Comparison of ENCODE assay signal across 9 mouse cellular contexts in the genomic region with DNA sequence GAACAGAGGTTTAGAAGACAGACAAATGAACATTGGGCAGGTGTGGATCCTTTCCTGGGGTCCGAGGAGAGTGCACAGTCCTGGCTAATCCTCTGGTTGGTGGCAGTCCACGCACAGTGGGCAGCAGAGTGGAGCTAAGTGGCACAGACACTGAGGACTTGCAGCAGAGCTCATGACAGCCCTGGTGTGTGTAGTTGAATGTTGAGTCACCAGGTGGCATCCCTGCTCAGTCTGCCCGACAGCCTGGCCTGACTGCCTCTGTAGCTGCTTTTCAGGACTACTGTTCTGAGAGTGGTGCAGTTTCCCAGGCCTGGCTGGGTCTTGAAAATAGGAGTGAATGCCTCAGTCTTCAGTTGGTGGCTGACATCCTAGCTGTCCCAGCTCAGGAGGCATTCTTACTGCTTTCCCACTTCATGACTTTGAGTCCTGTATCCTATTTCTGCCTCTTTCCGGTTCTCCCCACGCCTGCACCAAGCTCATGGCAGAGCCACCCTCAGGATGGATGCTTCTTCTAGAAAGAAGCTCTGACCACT. TPM values are rescaled to one million over a fixed set of nuclear protein-coding genes. Genes with fewer than 3 reads are reported as not detected.
DNase-seq lines count a peak whose midpoint lies in the region; ATAC-seq lines count a peak whose summit lies in the region.
"Had no signal": no experiment of that assay in that cellular context is flagged by ENCODE, and none has a peak within 500 bp of the region (broad histone marks: within the 10 kb centered on the region; RNA-seq: fewer than 3 reads in every experiment).

No protein-coding gene starts in this region.

- H3K4me1 ChIP-seq in forebrain, embryonic 14.5 days (ENCODE audit: control insufficient read depth, insufficient read depth, low read length): no peaks in the 10 kb centered on the region
- H3K4me1 ChIP-seq in liver, embryonic 12.5 days: peaks cover 9% of the 10 kb centered on the region; the same call in 1 of the 2 replicates

- no peak overlapping the region for H3K4me3 ChIP-seq in forebrain, embryonic 14.5 days (ENCODE audit: low read depth, low read length)
- H3K4me3 ChIP-seq in liver, embryonic 12.5 days: no peak overlapping the region

- no peak overlapping the region for H3K27ac ChIP-seq in forebrain, embryonic 14.5 days (ENCODE audit: low read depth, low read length)
- 0 out of 2 replicates have a peak overlapping the region, but pooled peaks have one; percentile 45 for H3K27ac ChIP-seq in liver, embryonic 12.5 days

- no peak overlapping the region for H3K4me2 ChIP-seq in forebrain, embryonic 14.5 days (ENCODE audit: low read length)
- H3K4me2 ChIP-seq in liver, embryonic 12.5 days: no peak overlapping the region

- no peak overlapping the region for H3K9ac ChIP-seq in forebrain, embryonic 14.5 days (ENCODE audit: low read length)
- no peak overlapping the region for H3K9ac ChIP-seq in liver, embryonic 12.5 days

- 60% methylated on average over 5 of the region's 5 CpGs for WGBS in forebrain, embryonic 14.5 days
- 45% methylated on average over 5 of the region's 5 CpGs for WGBS in liver, embryonic 12.5 days (ENCODE audit: insufficient replicate concordance)

- ATAC-seq in forebrain, embryonic 14.5 days: peak; percentile 77; the same call in 1 of the 2 replicates
- peak; percentile 58 for ATAC-seq in liver, embryonic 12.5 days

- no peaks in the 10 kb centered on the region for H3K36me3 ChIP-seq in forebrain, embryonic 14.5 days (ENCODE audit: control insufficient read depth, insufficient read depth, low read length)
- no peaks in the 10 kb centered on the region for H3K36me3 ChIP-seq in liver, embryonic 12.5 days
- H3K36me3 ChIP-seq: G1E had no signal

- no peaks in the 10 kb centered on the region for H3K9me3 ChIP-seq in forebrain, embryonic 14.5 days (replicated peaks; ENCODE audit: control insufficient read depth, low read length)
- no peaks in the 10 kb centered on the region for H3K9me3 ChIP-seq in liver, embryonic 12.5 days (replicated peaks)
- H3K9me3 ChIP-seq: G1E had no signal

- no peaks in the 10 kb centered on the region for H3K27me3 ChIP-seq in forebrain, embryonic 14.5 days (replicated peaks; ENCODE audit: control insufficient read depth, insufficient read depth, low read length)
- no peaks in the 10 kb centered on the region for H3K27me3 ChIP-seq in liver, embryonic 12.5 days (replicated peaks)

- DNase-seq in heart, adult 11 months: peak; percentile 63
- DNase-seq in heart, adult 18-20 months: no peak
- peak; percentile 42 for DNase-seq in cerebellum, adult 11-12 months
- DNase-seq in forebrain, embryonic 14.5 days (ENCODE audit: low spot score): peak; percentile 47
- peak; percentile 61 for DNase-seq in kidney, adult 18-20 months
- DNase-seq in retina, embryonic 14.5 days (ENCODE audit: low spot score): peak; percentile 69
- no peak for DNase-seq in gastrocnemius, adult 18-20 months (ENCODE audit: low spot score)

RNA-seq across cellular contexts. Expression of gene Acox2, which starts 16.7 kb away (rescaled TPM):
- total RNA-seq in heart, adult 18-20 months (2021): under 1 TPM; 0.35 to 0.72 TPM
- not detected in 2 replicates for polyA plus RNA-seq in forebrain, embryonic 14.5 days (2014; fragmentation: Nextera tagmentation; extraction: Ambion mirVana)
- 2.8 and 3.5 TPM in 2 replicates for polyA plus RNA-seq in liver, embryonic 12.5 days (2016; fragmentation: Nextera tagmentation; extraction: Ambion mirVana)
- total RNA-seq in gastrocnemius, adult 18-20 months (2021): under 1 TPM; 0.64 to 0.69 TPM
- total RNA-seq: G1E had no signal
- polyA plus RNA-seq: G1E had no signal

RNA-seq across cellular contexts. Expression of gene Kctd6, which starts 28.5 kb away (rescaled TPM):
- 1 to 10 TPM; 8.4 to 9.0 TPM for total RNA-seq in heart, adult 18-20 months (2021)
- polyA plus RNA-seq in forebrain, embryonic 14.5 days (2014; fragmentation: Nextera tagmentation; extraction: Ambion mirVana): 7.0 and 8.4 TPM in 2 replicates
- polyA plus RNA-seq in liver, embryonic 12.5 days (2016; fragmentation: Nextera tagmentation; extraction: Ambion mirVana): 7.8 and 8.6 TPM in 2 replicates
- total RNA-seq in gastrocnemius, adult 18-20 months (2021): 1 to 10 TPM; 7.7 to 8.4 TPM

Comparison
In these comparisons a context has a peak if more than half of its experiments do, and no peak if none do; other contexts are left out.
1. DNase-seq: peak in heart, adult 11 months (single experiment), cerebellum, adult 11-12 months (single experiment), forebrain, embryonic 14.5 days (single experiment), kidney, adult 18-20 months (single experiment) and retina, embryonic 14.5 days (single experiment); none in heart, adult 18-20 months (0 of 2) and gastrocnemius, adult 18-20 months (single experiment).